Mouse (Mus musculus) WW6 (cell line): ENCODE measurements around the gene Kdelc1.

Experiments
- DNase-seq: peaks from one replicate; pipeline ENCODE4 v3.0.0-alpha.2; 2013; ENCODE audit warnings: low read depth, low spot score

The Kdelc1 gene

GRCm38 (mm10) chr1:44063439-44063838 is 55.2 kb downstream of the Kdelc1 start:
- DNase-seq, result no peak

- DNase-seq, result no peak
Observed at GRCm38 (mm10) chr1:44061836-44062235, 56.8 kb downstream of the Kdelc1 start, which contains the start of gene Gm8251. Gene Gm8251 (minus strand): TSS chr1:44061936.

GRCm38 (mm10) chr1:44057805-44058204 is 60.8 kb downstream of the Kdelc1 start:
- no peak for DNase-seq
